Mouse (Mus musculus) lung, embryonic 15.5 days (tissue): ENCODE measurements around the gene BC049352. TPM values are rescaled to one million over a fixed set of nuclear protein-coding genes. Genes with fewer than 3 reads are reported as not detected.

Experiments used
- ATAC-seq: fragments of 200-750 bp; cut with Nextera tagmentation; 2 replicates; pipeline ENCODE4 v1.8.0; 2017; ENCODE audit warnings: moderate number of reproducible peaks, borderline replicate concordance; ENCODE audit not compliant: low FRiP score, low TSS enrichment; ENCODE audit errors: extremely low read depth
- H3K27ac ChIP-seq: fragments of 300-500 bp; sonication (generic); 2 replicates; pipeline ENCODE4 v1.5.1; 2015; ENCODE audit warnings: moderate library complexity, mild to moderate bottlenecking, inconsistent platforms
- H3K27me3 ChIP-seq: fragments of 300-500 bp; sonication (generic); 2 replicates; pipeline ENCODE4 v1.6.1; 2015; ENCODE audit warnings: inconsistent platforms
- H3K36me3 ChIP-seq: fragments of 300-500 bp; sonication (generic); 2 replicates; pipeline ENCODE4 v1.6.1; 2015; ENCODE audit warnings: inconsistent platforms
- H3K4me1 ChIP-seq: fragments of 300-500 bp; sonication (generic); 2 replicates; pipeline ENCODE4 v1.6.1; 2015; ENCODE audit warnings: inconsistent platforms
- H3K4me2 ChIP-seq: fragments of 300-500 bp; sonication (generic); 2 replicates; pipeline ENCODE4 v1.6.1; 2015; ENCODE audit warnings: inconsistent platforms, mild to moderate bottlenecking, moderate library complexity
- H3K4me3 ChIP-seq: fragments of 300-500 bp; sonication (generic); 2 replicates; pipeline ENCODE4 v1.5.1; 2015; ENCODE audit warnings: mild to moderate bottlenecking, inconsistent platforms
- H3K9ac ChIP-seq: fragments of 300-500 bp; sonication (generic); 2 replicates; pipeline ENCODE4 v1.6.1; 2015; ENCODE audit warnings: inconsistent platforms
- H3K9me3 ChIP-seq: fragments of 300-500 bp; sonication (generic); 2 replicates; pipeline ENCODE4 v1.6.1; 2016; ENCODE audit warnings: inconsistent platforms
- WGBS: fragments of 180-500 bp; shearing (Covaris S2); methylation state at CpG from one replicate; pipeline ENCODE4 v1.1.7; 2015; 5-methylcytosine and 5-hydroxymethylcytosine counted together
- polyA plus RNA-seq: library from polyadenylated mRNA; unstranded; fragments of >200 nt; fragmentation: Nextera tagmentation; extraction: Ambion mirVana; gene quantifications from 2 replicates; pipeline ENCODE4 v1.2.1, GENCODE M21; 2015

BC049352 gene
- polyA plus RNA-seq, 1 experiment from 2014 or later = not detected

DNA sequence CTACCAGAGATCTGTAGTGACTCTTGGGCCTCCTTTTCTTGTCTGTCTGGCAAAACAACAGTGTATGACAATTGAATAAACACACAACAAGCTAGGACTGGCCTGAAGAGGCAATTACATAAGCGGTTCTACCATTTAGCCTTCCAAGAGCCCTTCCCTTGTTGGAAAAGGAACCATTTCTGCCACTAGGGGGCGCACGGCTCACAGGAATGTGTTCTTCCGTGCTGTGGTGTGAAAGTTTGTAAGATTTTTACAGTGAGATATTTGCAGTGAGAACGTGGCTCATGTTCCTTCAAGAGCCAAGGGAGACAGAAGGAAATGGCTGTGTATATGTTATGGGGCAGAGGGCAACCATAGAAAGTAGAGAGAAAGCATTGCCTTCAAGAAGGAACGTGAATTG is 39.8 kb downstream of the BC049352 start:
- Histone ChIP-seq H3K9me3 (no peaks in the 10 kb centered on the region), H3K4me2 (no peak overlapping the region), H3K36me3 (no peaks in the 10 kb centered on the region), H3K27ac (no peak overlapping the region), H3K4me3 (no peak overlapping the region), H3K27me3 (no peaks in the 10 kb centered on the region), H3K9ac (no peak overlapping the region), H3K4me1 (no peaks in the 10 kb centered on the region)
- 8% methylated on average over 6 of the region's 6 CpGs for WGBS
- no peak for ATAC-seq

DNA sequence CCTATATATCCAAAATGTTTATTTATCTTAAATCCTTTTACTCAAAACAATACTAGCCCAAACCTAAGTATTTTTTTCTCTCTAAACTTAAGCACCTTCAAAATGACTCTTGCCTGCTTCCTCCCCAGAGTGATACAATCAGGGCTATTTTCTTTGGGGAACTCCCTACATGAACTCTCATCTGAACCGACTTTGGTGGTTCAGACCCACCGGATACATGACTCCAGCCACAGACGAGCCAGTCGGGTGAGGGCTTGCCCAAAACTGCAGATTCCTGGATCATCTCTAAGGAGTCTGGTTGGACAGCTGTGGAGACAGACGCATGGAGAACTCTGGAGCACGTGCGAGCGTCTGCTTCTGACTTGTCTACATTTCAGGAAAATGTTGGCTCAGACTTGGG is 47.6 kb downstream of the BC049352 start:
- no peak overlapping the region for H3K4me3 ChIP-seq
- no peak for ATAC-seq
- no peaks in the 10 kb centered on the region for H3K9me3 ChIP-seq
- 66% methylated on average over 8 of the region's 8 CpGs for WGBS
- no peaks in the 10 kb centered on the region for H3K27me3 ChIP-seq
- H3K4me2 ChIP-seq = no peak overlapping the region
- H3K27ac ChIP-seq = no peak overlapping the region
- no peak overlapping the region for H3K9ac ChIP-seq
- no peaks in the 10 kb centered on the region for H3K36me3 ChIP-seq
- no peaks in the 10 kb centered on the region for H3K4me1 ChIP-seq

DNA sequence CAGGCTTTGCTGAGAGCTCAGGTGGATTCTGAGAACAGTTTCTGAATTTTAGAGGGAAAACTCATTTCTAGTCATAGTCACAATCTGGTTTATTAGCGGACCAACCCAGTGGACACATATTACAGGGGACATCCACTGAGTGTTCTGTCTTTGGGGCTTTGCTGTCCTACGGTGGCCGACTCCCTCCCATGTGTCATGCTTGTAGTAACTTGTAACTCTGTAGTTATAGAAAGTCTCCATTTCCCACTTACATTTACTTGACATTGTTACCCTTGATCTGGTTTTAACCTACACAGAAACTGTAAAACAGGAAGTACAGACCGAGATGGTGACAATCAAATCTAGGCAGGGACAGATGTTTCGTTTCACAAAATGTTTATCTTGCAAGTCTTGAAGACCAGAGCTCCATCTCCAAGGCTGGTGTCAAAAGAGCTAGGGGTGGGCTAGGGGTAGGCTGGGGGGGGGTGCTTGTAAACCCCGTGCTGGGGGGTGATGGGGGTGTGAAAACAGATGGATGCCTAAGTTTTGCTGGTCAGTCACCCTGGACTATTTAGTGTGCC is 53.9 kb downstream of the BC049352 start:
- 40% methylated on average over 6 of the region's 6 CpGs for WGBS
- Histone ChIP-seq H3K27ac (no peak overlapping the region), H3K36me3 (no peaks in the 10 kb centered on the region), H3K9ac (no peak overlapping the region), H3K4me1 (no peaks in the 10 kb centered on the region), H3K4me2 (no peak overlapping the region), H3K27me3 (no peaks in the 10 kb centered on the region), H3K4me3 (no peak overlapping the region), H3K9me3 (no peaks in the 10 kb centered on the region)
- no peak; the same call in 1 of the 2 replicates for ATAC-seq

DNA sequence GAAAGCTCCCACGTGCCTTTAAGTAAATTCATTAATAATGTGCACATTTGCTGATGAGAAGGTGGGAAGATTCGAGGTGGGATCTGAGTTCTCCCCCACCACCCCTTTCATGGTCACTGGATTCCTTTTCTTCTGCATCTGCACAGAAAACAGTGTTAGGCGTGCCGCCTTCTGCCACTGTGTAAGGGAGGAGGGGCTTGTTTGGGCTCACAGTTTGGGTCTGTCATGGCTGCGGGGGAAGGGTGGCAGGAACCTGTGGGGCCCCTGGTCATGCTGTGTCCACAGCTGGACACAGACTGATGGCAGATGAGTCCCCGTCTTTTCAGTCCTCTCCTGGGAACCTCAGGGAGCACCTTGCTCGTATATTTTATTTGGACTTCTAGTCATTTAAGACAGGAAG is 54.9 kb downstream of the BC049352 start:
- Histone ChIP-seq H3K4me2 (no peak overlapping the region), H3K9me3 (no peaks in the 10 kb centered on the region), H3K27me3 (no peaks in the 10 kb centered on the region), H3K36me3 (no peaks in the 10 kb centered on the region), H3K4me3 (no peak overlapping the region), H3K27ac (no peak overlapping the region), H3K9ac (no peak overlapping the region), H3K4me1 (no peaks in the 10 kb centered on the region)
- WGBS = 45% methylated on average over 7 of the region's 7 CpGs
- no peak for ATAC-seq

DNA sequence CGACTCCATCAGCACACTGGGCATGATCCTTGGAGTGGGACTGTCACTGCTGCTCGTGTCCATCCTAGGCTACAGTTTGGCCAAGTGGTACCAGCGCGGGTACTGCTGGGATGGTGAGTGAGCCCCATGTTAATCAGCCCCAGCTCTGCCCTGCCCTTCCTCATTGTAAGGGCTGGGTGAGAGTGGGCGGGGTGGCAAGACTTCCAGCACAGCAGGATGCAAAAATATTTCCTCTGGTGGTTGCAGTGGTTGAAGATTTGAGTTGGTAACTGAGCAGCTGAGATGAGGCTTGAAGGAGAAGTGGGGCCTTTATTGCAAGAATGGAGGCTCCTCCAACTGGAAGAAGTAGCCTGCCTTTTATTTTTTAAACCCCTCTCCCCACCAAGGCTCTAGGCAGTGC is 59.6 kb downstream of the BC049352 start:
- H3K27ac ChIP-seq = no peak overlapping the region
- no peak overlapping the region for H3K4me2 ChIP-seq
- 75% methylated on average over 5 of the region's 5 CpGs for WGBS
- H3K9ac ChIP-seq = no peak overlapping the region
- H3K4me1 ChIP-seq = no peaks in the 10 kb centered on the region
- H3K36me3 ChIP-seq = no peaks in the 10 kb centered on the region
- no peaks in the 10 kb centered on the region for H3K9me3 ChIP-seq
- H3K4me3 ChIP-seq = no peak overlapping the region
- ATAC-seq = no peak
- H3K27me3 ChIP-seq = no peaks in the 10 kb centered on the region

DNA sequence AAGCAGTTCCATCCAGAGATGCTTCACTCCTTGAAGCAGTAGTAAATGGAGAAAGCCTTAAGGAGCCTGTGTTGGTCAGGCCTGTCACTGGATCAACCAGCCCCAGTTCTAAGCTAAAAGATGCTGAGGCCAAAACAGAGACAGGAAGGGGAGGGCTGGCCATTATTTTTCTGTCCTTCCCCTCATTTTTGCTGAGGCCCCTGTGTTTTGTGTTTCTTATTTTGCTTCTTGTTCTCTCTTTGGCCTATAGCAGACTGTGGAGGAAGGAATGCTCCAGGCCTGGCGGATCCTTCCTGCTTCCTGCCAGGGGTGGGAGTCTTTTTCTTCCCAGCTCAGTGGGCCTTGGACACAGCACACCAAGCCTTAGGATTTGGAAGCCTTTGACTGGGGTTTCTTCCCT is 63.6 kb downstream of the BC049352 start:
- Histone ChIP-seq H3K27ac (no peak overlapping the region), H3K4me1 (no peaks in the 10 kb centered on the region), H3K4me3 (no peak overlapping the region), H3K9ac (no peak overlapping the region), H3K4me2 (no peak overlapping the region), H3K27me3 (no peaks in the 10 kb centered on the region), H3K36me3 (no peaks in the 10 kb centered on the region), H3K9me3 (no peaks in the 10 kb centered on the region)
- 61% methylated on average over 1 of the region's 1 CpGs for WGBS
- ATAC-seq = no peak

DNA sequence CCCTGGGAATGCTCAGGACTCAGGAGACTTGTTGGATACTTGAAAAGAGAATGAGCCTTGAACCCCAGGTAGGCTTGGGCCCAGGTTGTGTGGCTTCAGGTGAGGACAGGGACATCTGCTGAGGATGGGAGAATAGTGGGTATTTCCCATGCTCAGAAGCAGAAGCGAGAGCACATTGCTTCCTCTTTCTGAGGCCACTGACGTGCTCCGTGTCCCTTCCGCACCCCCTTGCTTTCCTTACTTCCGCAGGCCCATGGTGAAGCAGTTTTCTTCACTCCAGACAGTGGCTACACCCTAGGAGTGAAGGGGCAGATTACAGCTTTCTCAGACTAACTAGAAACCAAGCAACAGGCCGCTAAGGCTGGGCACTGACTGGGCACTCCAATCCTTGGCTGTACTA is 64.3 kb downstream of the BC049352 start:
- no peaks in the 10 kb centered on the region for H3K36me3 ChIP-seq
- no peak overlapping the region for H3K27ac ChIP-seq
- no peak for ATAC-seq
- H3K4me2 ChIP-seq = no peak overlapping the region
- H3K9me3 ChIP-seq = no peaks in the 10 kb centered on the region
- H3K4me1 ChIP-seq = no peaks in the 10 kb centered on the region
- no peaks in the 10 kb centered on the region for H3K27me3 ChIP-seq
- H3K9ac ChIP-seq = no peak overlapping the region
- whole genome bisulfite sequencing = 80% methylated on average over 6 of the region's 6 CpGs
- H3K4me3 ChIP-seq = no peak overlapping the region

DNA sequence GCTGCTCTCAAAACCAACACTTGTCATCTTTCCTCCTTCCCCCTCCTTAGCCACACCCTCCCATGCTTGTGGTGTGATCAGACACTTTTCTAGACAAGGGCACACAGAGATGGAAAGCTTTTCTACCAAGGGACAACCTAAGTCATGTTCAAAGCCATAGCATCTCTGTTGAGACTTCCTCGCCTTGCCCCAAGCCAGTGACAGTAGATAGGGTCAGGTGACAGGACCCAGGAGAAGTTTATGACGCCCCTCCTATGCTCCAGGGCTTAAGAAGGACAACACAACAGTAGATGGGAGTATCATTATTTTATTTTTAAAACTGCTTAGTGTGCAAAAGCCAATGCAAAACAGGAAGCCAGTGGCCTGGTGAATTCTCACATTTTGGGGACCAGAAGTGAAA is 65.7 kb downstream of the BC049352 start:
- Histone ChIP-seq H3K9me3 (no peaks in the 10 kb centered on the region), H3K36me3 (no peaks in the 10 kb centered on the region), H3K9ac (no peak overlapping the region), H3K4me2 (no peak overlapping the region), H3K4me1 (no peaks in the 10 kb centered on the region), H3K4me3 (no peak overlapping the region), H3K27ac (no peak overlapping the region), H3K27me3 (no peaks in the 10 kb centered on the region)
- no peak for ATAC-seq
- 58% methylated on average over 2 of the region's 2 CpGs for WGBS

DNA sequence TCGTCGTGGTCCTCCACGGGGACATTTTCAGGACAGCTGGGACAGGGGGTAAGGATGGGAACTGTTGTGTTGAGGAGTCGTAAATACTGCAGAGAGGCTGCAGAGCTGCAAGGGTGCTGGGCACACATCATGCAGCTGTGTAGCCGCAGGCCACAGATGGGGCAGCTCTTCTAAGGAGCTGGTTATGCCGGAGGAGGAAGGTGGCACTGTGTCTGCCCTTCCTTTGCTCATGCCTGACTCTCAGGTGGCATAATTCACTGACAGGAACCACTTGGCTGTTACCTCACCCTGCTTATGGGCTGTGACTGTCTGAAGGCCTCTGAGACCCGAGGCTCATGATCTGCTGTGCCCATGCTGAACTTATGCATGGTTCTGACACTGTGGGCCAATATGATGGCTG is 68.5 kb downstream of the BC049352 start:
- Histone ChIP-seq H3K4me3 (no peak overlapping the region), H3K4me2 (no peak overlapping the region), H3K9me3 (no peaks in the 10 kb centered on the region), H3K4me1 (no peaks in the 10 kb centered on the region), H3K36me3 (no peaks in the 10 kb centered on the region), H3K27me3 (no peaks in the 10 kb centered on the region), H3K9ac (no peak overlapping the region), H3K27ac (no peak overlapping the region)
- no peak for ATAC-seq
- 81% methylated on average over 7 of the region's 7 CpGs for WGBS

DNA sequence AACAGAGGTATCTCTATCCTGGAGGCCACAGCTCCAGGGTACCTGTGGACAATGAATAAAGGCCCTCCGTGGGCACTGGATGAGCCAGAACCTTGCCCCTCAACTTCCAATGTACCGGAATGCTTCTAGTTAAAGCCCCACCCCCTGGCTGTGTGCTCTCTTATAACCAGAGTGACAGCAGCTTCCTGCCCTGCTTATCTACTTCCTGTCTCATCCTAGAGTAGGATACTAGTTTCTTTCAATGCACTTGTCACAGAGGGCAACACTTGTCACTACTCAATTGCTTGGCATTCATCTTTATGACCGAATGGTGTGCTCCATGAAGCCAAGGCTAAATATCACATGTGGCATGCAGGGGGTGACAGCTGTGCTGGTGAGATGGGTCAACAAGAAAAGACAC is 69.5 kb downstream of the BC049352 start:
- no peak overlapping the region for H3K4me2 ChIP-seq
- no peaks in the 10 kb centered on the region for H3K36me3 ChIP-seq
- no peaks in the 10 kb centered on the region for H3K27me3 ChIP-seq
- H3K27ac ChIP-seq = no peak overlapping the region
- no peak overlapping the region for H3K9ac ChIP-seq
- no peak for ATAC-seq
- no peak overlapping the region for H3K4me3 ChIP-seq
- 46% methylated on average over 3 of the region's 3 CpGs for WGBS
- H3K4me1 ChIP-seq = no peaks in the 10 kb centered on the region
- no peaks in the 10 kb centered on the region for H3K9me3 ChIP-seq

DNA sequence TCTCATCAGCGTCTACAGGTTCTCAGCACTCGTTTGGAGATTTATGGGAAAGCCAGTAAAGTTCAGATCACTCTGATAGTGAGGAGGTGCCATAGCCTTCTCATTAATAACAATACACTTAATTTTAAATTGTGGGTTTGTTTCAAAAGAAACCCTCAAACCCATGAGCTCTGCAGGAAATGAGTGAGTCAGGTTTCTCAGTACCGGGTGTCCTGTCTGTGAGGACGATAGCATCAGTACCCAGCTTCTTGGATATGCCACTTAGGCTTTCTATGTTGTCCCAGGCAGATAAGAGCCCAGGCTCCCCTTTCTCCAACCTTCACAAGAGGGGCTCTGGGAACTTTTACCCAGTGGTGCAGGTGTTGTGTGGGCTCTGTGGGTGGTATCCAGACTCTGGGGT is 70.2 kb downstream of the BC049352 start:
- WGBS = 50% methylated on average over 4 of the region's 4 CpGs

DNA sequence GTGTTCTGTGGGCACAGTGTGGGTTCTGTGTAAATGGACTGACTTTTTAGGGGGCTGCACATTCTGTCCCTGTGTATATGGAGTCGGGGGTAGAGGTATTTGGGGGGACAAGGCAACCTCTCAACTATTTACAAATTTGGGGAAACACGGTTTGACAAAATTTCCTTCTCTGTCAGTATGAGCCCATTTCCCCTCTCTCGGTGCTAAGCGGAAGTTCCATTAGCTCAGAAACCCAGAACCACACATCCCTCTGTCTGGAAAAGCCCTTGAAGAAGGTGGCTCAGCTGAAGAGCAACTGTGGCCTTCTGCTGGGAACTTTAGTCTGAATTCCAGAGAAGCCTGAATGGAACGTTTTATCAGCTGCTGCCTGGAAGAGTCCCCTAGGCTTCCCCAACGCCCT is 70.6 kb downstream of the BC049352 start:
- Histone ChIP-seq H3K4me3 (no peak overlapping the region), H3K27me3 (no peaks in the 10 kb centered on the region), H3K27ac (no peak overlapping the region), H3K4me2 (no peak overlapping the region), H3K9me3 (no peaks in the 10 kb centered on the region), H3K9ac (no peak overlapping the region), H3K36me3 (no peaks in the 10 kb centered on the region), H3K4me1 (no peaks in the 10 kb centered on the region)
- 59% methylated on average over 6 of the region's 6 CpGs for WGBS
- no peak for ATAC-seq

More for the DNA sequence above, 70.2 kb downstream of the BC049352 start:
- H3K9me3 ChIP-seq = no peaks in the 10 kb centered on the region
- no peak overlapping the region for H3K27ac ChIP-seq
- no peaks in the 10 kb centered on the region for H3K36me3 ChIP-seq
- no peaks in the 10 kb centered on the region for H3K4me1 ChIP-seq
- no peak overlapping the region for H3K4me2 ChIP-seq
- ATAC-seq = no peak
- no peak overlapping the region for H3K4me3 ChIP-seq
- no peaks in the 10 kb centered on the region for H3K27me3 ChIP-seq
- H3K9ac ChIP-seq = no peak overlapping the region

DNA sequence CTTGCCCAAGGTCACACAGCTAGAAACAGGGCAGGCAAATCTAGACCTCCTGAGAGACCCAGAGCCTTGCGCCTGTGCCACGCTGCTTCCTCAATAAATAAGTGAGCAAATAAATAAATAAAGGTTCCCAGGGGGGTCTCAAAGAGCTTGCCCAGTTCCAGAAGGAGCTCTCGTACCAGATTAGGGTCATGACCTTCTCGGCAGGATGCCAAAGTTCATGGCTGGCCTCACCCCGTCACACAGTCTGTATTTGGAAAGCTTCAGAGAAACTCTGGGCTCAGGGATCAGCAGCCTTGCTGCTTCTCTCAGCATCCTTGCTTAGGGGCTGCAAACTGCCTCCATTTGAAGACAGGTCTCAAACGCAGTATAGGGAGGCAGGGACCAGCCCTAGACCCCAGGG is 72.2 kb downstream of the BC049352 start:
- Histone ChIP-seq H3K27me3 (no peaks in the 10 kb centered on the region), H3K4me1 (no peaks in the 10 kb centered on the region), H3K9me3 (no peaks in the 10 kb centered on the region), H3K4me3 (no peak overlapping the region), H3K9ac (no peak overlapping the region), H3K36me3 (no peaks in the 10 kb centered on the region), H3K27ac (no peak overlapping the region), H3K4me2 (no peak overlapping the region)
- no peak for ATAC-seq
- 34% methylated on average over 6 of the region's 6 CpGs for WGBS
